Mouse (Mus musculus) cerebellum, adult 18-20 months (tissue): Measurements from ENCODE around the gene Cyp2j7.
A peak's percentile ranks its signal among the peaks of the same experiment; 100 is the strongest.
"Not testable (repeated sequence)": the region's sequence is repeated elsewhere in the genome, so short reads cannot be mapped to it uniquely, and the experiment has no call there.

Experiments
- DNase-seq, 2 experiments: peaks; one replicate each; pipeline ENCODE4 v3.0.0; 2021

The Cyp2j7 gene

DNA sequence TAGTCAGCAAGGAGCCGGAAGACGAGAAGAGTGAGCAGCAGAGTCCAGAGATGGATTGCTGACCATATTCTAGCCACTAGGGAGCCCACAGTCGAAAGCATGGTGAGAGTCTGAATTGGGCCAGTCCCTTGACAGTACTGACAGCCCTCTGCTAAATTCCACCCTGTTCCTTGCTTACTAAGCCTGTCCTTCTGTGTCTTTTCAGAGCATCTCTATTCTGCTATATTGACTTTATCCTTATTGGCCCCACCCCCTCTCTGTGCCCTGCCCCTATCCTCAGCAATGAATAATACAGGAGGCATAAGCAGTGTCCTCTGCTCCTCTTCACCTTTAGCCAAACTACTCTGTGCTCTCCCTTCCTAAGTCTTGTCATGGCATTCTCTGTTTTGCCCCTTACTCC, at the start of gene Cyp2j7:
Gene Cyp2j7, minus strand, starts transcription at position 101 of the 400 bp plus-strand sequence.
- DNase-seq, result no peak

DNA sequence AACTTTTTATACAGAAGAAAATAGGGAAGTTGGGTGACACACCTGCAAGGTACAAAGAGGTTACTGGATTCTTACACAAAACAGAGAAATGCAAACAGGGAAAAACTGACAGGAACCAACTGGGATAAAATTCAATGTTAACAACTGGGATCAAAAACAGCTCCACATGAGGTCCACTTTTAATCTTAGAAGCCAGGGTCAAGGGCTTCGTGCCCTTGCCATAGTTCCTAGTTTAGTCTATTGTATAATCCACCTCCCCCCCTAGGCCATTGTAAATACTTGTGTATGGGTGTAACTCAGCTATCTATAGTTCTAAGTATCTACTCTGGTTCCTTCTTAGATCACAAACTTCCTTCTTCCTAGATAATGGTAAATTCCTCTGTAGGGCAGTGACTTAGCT, 40.4 kb upstream of the Cyp2j7 start:
- not testable (repeated sequence) for DNase-seq

DNA sequence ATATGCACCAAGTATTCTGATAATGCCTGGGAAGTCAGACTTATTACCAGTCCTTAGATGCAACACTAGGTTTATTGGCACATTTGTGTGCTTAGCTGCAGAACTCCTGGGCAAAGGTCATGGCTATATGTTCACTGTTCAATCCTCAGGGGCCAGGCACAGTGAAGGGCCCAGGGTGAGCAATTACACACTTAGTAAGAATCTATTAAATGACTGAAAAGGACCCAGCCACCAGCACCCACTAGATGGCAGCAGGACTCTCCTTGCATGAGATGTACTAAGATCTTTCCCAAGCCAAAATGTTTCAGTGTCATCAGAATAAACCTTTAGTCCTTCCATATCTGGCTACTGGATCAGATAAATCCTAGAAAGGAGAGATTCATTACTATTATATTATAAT, 37.4 kb upstream of the Cyp2j7 start:
- peak; percentile 33 to 35 for DNase-seq

GRCm38 (mm10) chr4:96196701-96197100, 39.8 kb downstream of the Cyp2j7 start:
- no peak for DNase-seq

DNA sequence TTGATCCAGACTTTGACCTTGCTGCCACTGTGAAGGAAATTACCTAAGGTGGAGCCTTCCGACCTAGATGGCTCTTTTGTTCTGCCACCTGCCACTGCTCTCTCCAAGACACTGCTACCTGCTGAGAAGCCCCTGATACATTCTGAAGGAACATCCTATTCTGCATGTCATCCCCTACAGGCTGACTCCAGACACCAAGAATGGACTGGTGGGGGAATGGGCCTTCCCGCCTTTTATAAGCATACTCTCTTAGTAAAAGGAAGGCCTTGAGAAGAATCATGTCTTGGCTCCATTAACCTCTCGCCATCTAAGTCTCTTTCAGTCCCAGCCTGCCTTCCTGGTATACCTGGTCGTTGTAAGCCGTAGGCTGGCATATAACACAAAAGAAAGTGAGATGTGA, 47.1 kb downstream of the Cyp2j7 start:
- not testable (repeated sequence) for DNase-seq

DNA sequence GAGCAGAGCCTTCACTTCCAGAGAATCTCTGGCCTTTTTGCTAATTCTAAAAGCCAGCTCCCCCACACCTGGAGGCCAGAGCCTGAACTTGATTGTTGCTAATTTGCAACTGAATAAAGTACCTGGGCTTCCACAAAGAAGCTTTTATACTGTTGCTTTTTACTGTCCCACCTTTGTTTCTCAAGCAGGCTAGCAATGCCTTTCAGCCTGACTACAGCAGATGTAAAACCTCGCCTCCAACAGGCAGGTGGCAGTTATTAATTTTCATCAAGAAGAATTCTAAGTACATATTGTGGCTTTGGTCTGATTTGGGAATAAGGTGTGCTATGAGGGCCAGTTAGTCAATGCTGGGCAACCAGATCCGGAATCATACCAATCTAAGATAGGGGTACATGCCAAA, 47.8 kb downstream of the Cyp2j7 start:
- not testable (repeated sequence) for DNase-seq

DNA sequence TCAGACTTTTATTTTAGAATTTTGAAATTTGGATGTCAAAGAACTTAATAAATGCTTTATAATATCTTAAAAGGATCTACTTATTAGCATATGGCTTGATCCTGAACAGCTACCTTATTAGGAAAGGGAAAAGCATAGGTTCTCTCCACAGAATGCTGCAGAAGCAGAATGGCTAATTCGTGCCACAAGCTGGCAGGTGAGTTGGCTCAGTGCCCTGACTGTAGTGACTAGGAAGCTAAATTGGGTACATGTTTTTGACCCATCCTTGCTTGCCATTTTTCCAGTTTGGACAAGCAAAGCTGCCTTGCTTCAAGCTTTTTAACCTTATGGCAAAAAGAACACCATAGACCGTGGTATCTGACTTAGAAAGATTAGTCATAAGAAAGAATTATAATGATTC, 48.3 kb downstream of the Cyp2j7 start:
- DNase-seq, result not testable (repeated sequence)

- not testable (repeated sequence) for DNase-seq
Measured at GRCm38 (mm10) chr4:96184716-96185115, 51.7 kb downstream of the Cyp2j7 start.

GRCm38 (mm10) chr4:96162839-96163238, 73.6 kb downstream of the Cyp2j7 start:
- DNase-seq, result no peak

- no peak for DNase-seq
Measured at GRCm38 (mm10) chr4:96161575-96161974, 74.9 kb downstream of the Cyp2j7 start.
